Mouse (Mus musculus): ENCODE data around the gene Kmt2b. TPM values are rescaled to one million over a fixed set of nuclear protein-coding genes. Genes with fewer than 3 reads are reported as not detected.

Kmt2b gene
- polyA plus RNA-seq, 1 experiment, result 56.1 TPM

DNA sequence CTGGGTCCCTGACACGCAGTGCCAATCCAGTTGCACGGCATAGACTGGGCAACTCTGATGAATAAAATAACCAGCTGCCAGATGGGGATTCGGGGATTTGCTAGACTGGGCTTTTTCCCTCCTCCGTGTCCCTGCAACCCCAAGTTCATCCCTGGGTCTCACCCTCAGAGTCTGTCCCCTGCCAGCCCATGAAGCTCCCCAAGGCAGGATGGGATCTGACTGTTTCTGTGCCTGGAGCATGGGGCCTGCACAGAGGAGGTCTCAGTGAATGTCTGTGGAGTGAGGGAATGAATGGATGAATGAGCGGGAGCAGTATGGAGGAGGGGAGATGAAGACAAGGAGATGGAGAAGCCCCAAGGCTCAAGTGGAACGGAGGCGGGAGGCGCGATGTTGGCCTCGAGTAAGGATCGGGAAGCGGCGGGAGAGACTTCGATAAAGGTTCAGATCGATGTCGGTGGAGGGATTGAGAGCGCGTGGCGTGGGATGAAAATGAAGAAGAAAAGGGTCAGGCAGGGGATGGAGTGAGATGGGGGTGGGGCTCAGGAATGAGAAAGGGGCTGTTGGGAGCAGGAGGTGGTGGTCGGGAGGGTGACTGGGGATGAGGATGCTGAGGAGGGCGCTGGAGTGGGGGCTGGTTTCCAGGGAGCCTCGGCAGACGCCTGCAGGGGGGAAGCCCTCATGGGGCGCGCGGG, 54.4 kb downstream of the Kmt2b start:
- peaks cover 4% of the 10 kb centered on the region for H3K36me3 ChIP-seq (ENCODE audit: control insufficient read depth, insufficient read depth, low read length)
- peak overlapping the region; percentile 76 for H3K27ac ChIP-seq (ENCODE audit: control insufficient read depth, insufficient read depth, low read depth, low read length)
- H3K4me1 ChIP-seq (ENCODE audit: control insufficient read depth, insufficient read depth, low read length), result peaks cover 17% of the 10 kb centered on the region
- no peaks in the 10 kb centered on the region for H3K27me3 ChIP-seq (ENCODE audit: control insufficient read depth, insufficient read depth, low read length)
- TF ChIP-seq CTCF (IDR thresholded peaks at IDR 0.05; ENCODE audit: control insufficient read depth, insufficient read depth, insufficient replicate concordance, low read depth, low read length), result no peak
- TF ChIP-seq POLR2A (IDR thresholded peaks at IDR 0.05; ENCODE audit: control insufficient read depth, low read depth, low read length), result no peak
- H3K4me3 ChIP-seq (ENCODE audit: control insufficient read depth, low read depth, low read length), result peak overlapping the region; percentile 86

DNA sequence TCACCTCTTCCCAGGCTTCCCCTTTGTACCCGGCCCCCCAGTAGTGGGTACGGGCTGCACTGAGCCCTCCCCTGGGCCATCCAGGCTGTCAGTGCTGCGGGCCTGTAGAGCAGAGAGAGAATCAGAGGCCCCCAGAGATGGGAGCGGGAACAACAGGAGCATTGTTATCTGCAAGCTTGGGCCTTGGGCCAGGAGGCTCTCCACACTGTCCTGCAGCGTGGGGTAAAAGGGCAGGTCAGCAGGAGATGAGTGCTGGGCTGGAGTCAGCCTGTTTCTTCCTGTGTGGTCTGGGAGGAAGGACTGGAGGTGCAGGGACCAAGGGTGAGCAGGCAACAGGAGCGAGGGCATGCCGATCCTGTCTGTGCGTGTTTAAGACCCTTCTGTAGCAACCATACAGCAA, 55.6 kb downstream of the Kmt2b start:
- Histone ChIP-seq H3K4me3 (ENCODE audit: control insufficient read depth, low read depth, low read length) (no peak overlapping the region), H3K27ac (ENCODE audit: control insufficient read depth, insufficient read depth, low read depth, low read length) (peak overlapping the region; percentile 19; the same call in 1 of the 2 replicates), H3K4me1 (ENCODE audit: control insufficient read depth, insufficient read depth, low read length) (peaks cover 20% of the 10 kb centered on the region), H3K27me3 (ENCODE audit: control insufficient read depth, insufficient read depth, low read length) (no peaks in the 10 kb centered on the region), H3K36me3 (ENCODE audit: control insufficient read depth, insufficient read depth, low read length) (peaks cover 8% of the 10 kb centered on the region)
- no peak for TF ChIP-seq POLR2A (IDR thresholded peaks at IDR 0.05; ENCODE audit: control insufficient read depth, low read depth, low read length)
- no peak for TF ChIP-seq CTCF (IDR thresholded peaks at IDR 0.05; ENCODE audit: control insufficient read depth, insufficient read depth, insufficient replicate concordance, low read depth, low read length)

DNA sequence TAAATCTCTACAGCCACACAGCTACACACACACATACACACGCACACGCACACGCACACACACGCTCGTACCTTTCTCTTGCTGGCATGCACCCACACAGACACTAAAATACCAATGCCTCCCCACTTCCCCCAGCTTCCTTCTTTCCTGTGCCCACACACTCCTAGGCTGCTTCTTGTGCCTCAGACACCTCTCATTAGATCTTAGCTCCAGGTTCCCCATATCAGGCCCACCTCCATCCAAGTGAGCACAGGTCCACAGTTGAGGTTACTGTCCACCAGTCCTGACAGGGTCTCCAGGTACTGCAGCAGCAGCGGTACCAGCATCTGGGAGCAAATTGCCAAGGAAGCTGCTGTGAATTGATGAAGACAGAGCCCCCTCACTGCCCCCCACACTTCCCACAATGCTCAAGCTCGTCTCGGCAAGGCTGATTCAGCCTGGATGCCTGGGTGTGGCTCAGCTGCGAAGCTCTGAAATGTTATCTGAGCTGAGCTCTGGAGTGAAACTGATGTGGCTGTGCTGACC, 57.2 kb downstream of the Kmt2b start:
- H3K4me3 ChIP-seq (ENCODE audit: control insufficient read depth, low read depth, low read length), result no peak overlapping the region
- peaks cover 28% of the 10 kb centered on the region for H3K4me1 ChIP-seq (ENCODE audit: control insufficient read depth, insufficient read depth, low read length)
- no peak overlapping the region for H3K27ac ChIP-seq (ENCODE audit: control insufficient read depth, insufficient read depth, low read depth, low read length)
- H3K36me3 ChIP-seq (ENCODE audit: control insufficient read depth, insufficient read depth, low read length), result peaks cover 10% of the 10 kb centered on the region
- H3K27me3 ChIP-seq (ENCODE audit: control insufficient read depth, insufficient read depth, low read length), result no peaks in the 10 kb centered on the region
- no peak for TF ChIP-seq CTCF (IDR thresholded peaks at IDR 0.05; ENCODE audit: control insufficient read depth, insufficient read depth, insufficient replicate concordance, low read depth, low read length)
- TF ChIP-seq POLR2A (IDR thresholded peaks at IDR 0.05; ENCODE audit: control insufficient read depth, low read depth, low read length), result no peak

DNA sequence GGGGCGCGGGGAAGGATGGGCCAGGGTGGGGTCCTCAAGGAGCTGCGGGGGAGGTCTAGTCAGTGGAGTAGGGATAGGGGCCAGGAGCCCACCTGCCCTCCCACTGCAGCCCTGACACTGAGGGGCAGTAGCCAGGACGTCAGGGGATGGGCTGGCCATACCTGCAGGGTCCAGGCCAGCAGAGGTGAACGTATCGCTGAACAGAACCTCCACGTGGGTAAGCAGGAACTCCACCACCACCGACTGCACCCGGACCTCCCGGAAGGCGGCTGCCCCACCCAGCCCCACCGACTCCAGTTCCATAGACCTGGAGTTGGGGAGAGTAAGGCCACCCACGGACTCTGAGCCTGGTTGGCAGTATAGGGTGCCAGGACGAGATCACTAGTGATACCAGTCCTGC, 61.5 kb downstream of the Kmt2b start:
- Histone ChIP-seq H3K4me1 (ENCODE audit: control insufficient read depth, insufficient read depth, low read length) (peaks cover 17% of the 10 kb centered on the region), H3K27me3 (ENCODE audit: control insufficient read depth, insufficient read depth, low read length) (no peaks in the 10 kb centered on the region), H3K4me3 (ENCODE audit: control insufficient read depth, low read depth, low read length) (peak overlapping the region; percentile 33), H3K27ac (ENCODE audit: control insufficient read depth, insufficient read depth, low read depth, low read length) (no peak overlapping the region), H3K36me3 (ENCODE audit: control insufficient read depth, insufficient read depth, low read length) (peaks cover 10% of the 10 kb centered on the region)
- TF ChIP-seq POLR2A (IDR thresholded peaks at IDR 0.05; ENCODE audit: control insufficient read depth, low read depth, low read length) (0 out of 2 replicates have a peak, but pooled peaks have one; percentile 11), CTCF (IDR thresholded peaks at IDR 0.05; ENCODE audit: control insufficient read depth, insufficient read depth, insufficient replicate concordance, low read depth, low read length) (no peak)

DNA sequence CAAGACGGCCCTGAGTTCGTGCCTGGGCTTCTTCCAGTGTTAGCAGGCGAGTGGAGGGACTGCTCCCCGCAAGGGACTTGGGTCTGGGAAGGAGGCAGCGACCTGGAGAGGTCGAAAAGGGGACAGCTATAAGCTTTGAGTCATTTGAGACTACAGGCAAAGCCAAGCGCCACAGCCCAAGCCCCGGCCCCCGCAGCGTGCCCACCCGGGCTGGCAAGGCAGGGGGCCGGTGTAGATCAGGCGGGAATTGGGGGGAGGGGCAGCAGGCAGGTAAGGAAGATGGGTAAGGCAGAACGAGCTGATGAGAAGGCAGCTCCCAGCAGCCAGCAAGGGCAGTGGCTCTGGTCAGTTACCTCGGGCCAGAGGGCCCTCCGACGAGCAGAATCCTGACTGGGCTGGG, 62.1 kb downstream of the Kmt2b start:
- no peak overlapping the region for H3K4me3 ChIP-seq (ENCODE audit: control insufficient read depth, low read depth, low read length)
- no peaks in the 10 kb centered on the region for H3K27me3 ChIP-seq (ENCODE audit: control insufficient read depth, insufficient read depth, low read length)
- H3K27ac ChIP-seq (ENCODE audit: control insufficient read depth, insufficient read depth, low read depth, low read length), result no peak overlapping the region
- TF ChIP-seq CTCF (IDR thresholded peaks at IDR 0.05; ENCODE audit: control insufficient read depth, insufficient read depth, insufficient replicate concordance, low read depth, low read length) (no peak), POLR2A (IDR thresholded peaks at IDR 0.05; ENCODE audit: control insufficient read depth, low read depth, low read length) (no peak)
- H3K4me1 ChIP-seq (ENCODE audit: control insufficient read depth, insufficient read depth, low read length), result peaks cover 17% of the 10 kb centered on the region
- peaks cover 10% of the 10 kb centered on the region for H3K36me3 ChIP-seq (ENCODE audit: control insufficient read depth, insufficient read depth, low read length)

DNA sequence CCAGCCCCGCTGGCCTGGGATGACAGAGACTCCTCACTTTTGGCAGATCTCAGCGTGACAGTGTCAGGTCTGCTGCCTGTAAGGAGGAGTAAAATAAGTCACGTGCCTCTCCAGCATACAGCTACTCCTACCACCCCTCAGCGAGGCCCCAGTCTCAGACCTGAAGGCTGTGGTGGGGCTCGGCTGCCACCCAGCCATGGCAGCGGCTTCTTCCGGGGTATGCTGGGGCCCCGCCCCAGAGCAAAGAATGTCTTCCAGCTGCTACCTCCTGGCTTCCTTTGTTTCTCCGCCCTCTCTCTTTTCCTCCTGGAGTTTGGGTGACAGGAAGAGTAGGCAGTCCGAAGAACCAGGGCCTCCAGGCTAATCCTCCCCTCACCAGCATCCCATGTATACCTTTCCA, 62.6 kb downstream of the Kmt2b start:
- no peak overlapping the region for H3K4me3 ChIP-seq (ENCODE audit: control insufficient read depth, low read depth, low read length)

DNA sequence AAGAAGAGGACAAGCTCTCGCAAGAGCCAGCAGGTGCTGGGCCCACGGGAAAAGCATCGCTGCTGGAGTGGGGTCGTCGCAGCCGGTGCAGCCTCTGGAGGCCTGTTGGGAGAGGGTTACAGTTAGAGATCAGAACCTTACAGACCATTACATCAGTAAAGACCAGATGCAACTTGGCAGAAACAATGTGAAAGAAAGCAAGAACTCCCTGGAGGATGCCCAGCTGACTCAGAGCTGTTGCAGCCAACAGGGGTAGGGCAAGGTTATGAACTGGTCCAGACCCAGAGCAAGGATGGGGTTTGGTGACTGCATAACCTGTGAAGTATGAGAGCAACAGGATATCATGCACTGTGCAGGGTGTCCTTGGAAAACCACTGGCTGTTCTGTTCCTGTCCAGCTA, 64.0 kb downstream of the Kmt2b start:
- Histone ChIP-seq H3K4me3 (ENCODE audit: control insufficient read depth, low read depth, low read length) (no peak overlapping the region), H3K27me3 (ENCODE audit: control insufficient read depth, insufficient read depth, low read length) (no peaks in the 10 kb centered on the region), H3K4me1 (ENCODE audit: control insufficient read depth, insufficient read depth, low read length) (peaks cover 17% of the 10 kb centered on the region), H3K36me3 (ENCODE audit: control insufficient read depth, insufficient read depth, low read length) (peaks cover 6% of the 10 kb centered on the region), H3K27ac (ENCODE audit: control insufficient read depth, insufficient read depth, low read depth, low read length) (no peak overlapping the region)
- TF ChIP-seq CTCF (IDR thresholded peaks at IDR 0.05; ENCODE audit: control insufficient read depth, insufficient read depth, insufficient replicate concordance, low read depth, low read length) (no peak), POLR2A (IDR thresholded peaks at IDR 0.05; ENCODE audit: control insufficient read depth, low read depth, low read length) (no peak)

More for the DNA sequence above, 62.6 kb downstream of the Kmt2b start:
- H3K4me1 ChIP-seq (ENCODE audit: control insufficient read depth, insufficient read depth, low read length), result peaks cover 17% of the 10 kb centered on the region
- H3K36me3 ChIP-seq (ENCODE audit: control insufficient read depth, insufficient read depth, low read length), result peaks cover 10% of the 10 kb centered on the region
- TF ChIP-seq POLR2A (IDR thresholded peaks at IDR 0.05; ENCODE audit: control insufficient read depth, low read depth, low read length), result no peak
- H3K27ac ChIP-seq (ENCODE audit: control insufficient read depth, insufficient read depth, low read depth, low read length), result no peak overlapping the region
- H3K27me3 ChIP-seq (ENCODE audit: control insufficient read depth, insufficient read depth, low read length), result no peaks in the 10 kb centered on the region

Data from testis, adult 2 months (tissue).